Mouse (Mus musculus): ENCODE data around the gene Ccl6.

Gene Ccl6

GRCm38 (mm10) chr11:83598207-83598837 lies 5.4 kb upstream of the Ccl6 start:
- no peak for DNase-seq (ENCODE audit: inconsistent age in 2 of 2, low spot score in 1 of 2)

- DNase-seq (ENCODE audit: inconsistent age in 2 of 2, low spot score in 1 of 2), result no peak
These were observed 4.9 kb upstream of the Ccl6 start for GRCm38 (mm10) chr11:83597796-83598195.

- DNase-seq (ENCODE audit: inconsistent age in 2 of 2, low spot score in 1 of 2), result no peak
These were observed 3.0 kb upstream of the Ccl6 start for GRCm38 (mm10) chr11:83595669-83596455.

GRCm38 (mm10) chr11:83593453-83593852 lies 566 bp upstream of the Ccl6 start:
- DNase-seq (ENCODE audit: inconsistent age in 2 of 2, low spot score in 1 of 2), result no peak

- no peak for DNase-seq (ENCODE audit: inconsistent age in 2 of 2, low spot score in 1 of 2)
These were observed 8.7 kb downstream of the Ccl6 start for GRCm38 (mm10) chr11:83584232-83584631.

- DNase-seq (ENCODE audit: inconsistent age in 2 of 2, low spot score in 1 of 2), result no peak
These were observed 9.5 kb downstream of the Ccl6 start for GRCm38 (mm10) chr11:83583450-83583754.

GRCm38 (mm10) chr11:83582626-83583449 lies 10.0 kb downstream of the Ccl6 start:
- DNase-seq (ENCODE audit: inconsistent age in 2 of 2, low spot score in 1 of 2), result peak; percentile 9 to 74

- DNase-seq (ENCODE audit: inconsistent age in 2 of 2, low spot score in 1 of 2), result no peak
These were observed 11.0 kb downstream of the Ccl6 start for GRCm38 (mm10) chr11:83581626-83582610.

GRCm38 (mm10) chr11:83580699-83581232 lies 12.1 kb downstream of the Ccl6 start:
- DNase-seq (ENCODE audit: inconsistent age in 2 of 2, low spot score in 1 of 2), result no peak

GRCm38 (mm10) chr11:83578999-83579398 lies 13.9 kb downstream of the Ccl6 start:
- DNase-seq (ENCODE audit: inconsistent age in 2 of 2, low spot score in 1 of 2), result no peak

GRCm38 (mm10) chr11:83578186-83578760 lies 14.6 kb downstream of the Ccl6 start, which contains the start of gene Ccl9:
Ccl9 (minus strand) TSS chr11:83578636.
- peak in 1 of 2 experiments; percentile 38 for DNase-seq (ENCODE audit: inconsistent age in 2 of 2, low spot score in 1 of 2)

- DNase-seq (ENCODE audit: inconsistent age in 2 of 2, low spot score in 1 of 2), result no peak
These were observed 15.8 kb downstream of the Ccl6 start for GRCm38 (mm10) chr11:83576927-83577555.

GRCm38 (mm10) chr11:83572834-83573233 lies 20.1 kb downstream of the Ccl6 start:
- no peak for DNase-seq (ENCODE audit: inconsistent age in 2 of 2, low spot score in 1 of 2)

GRCm38 (mm10) chr11:83572223-83572622 lies 20.7 kb downstream of the Ccl6 start:
- peak; percentile 47 to 49 for DNase-seq (ENCODE audit: inconsistent age in 2 of 2, low spot score in 1 of 2)

- DNase-seq (ENCODE audit: inconsistent age in 2 of 2, low spot score in 1 of 2), result no peak
These were observed 22.7 kb downstream of the Ccl6 start for GRCm38 (mm10) chr11:83570189-83570588.

- DNase-seq (ENCODE audit: inconsistent age in 2 of 2, low spot score in 1 of 2), result no peak
These were observed 23.6 kb downstream of the Ccl6 start for GRCm38 (mm10) chr11:83569249-83569648.

- no peak for DNase-seq (ENCODE audit: inconsistent age in 2 of 2, low spot score in 1 of 2)
These were observed 24.1 kb downstream of the Ccl6 start for GRCm38 (mm10) chr11:83568786-83569185.

- DNase-seq (ENCODE audit: inconsistent age in 2 of 2, low spot score in 1 of 2), result peak in 1 of 2 experiments; percentile 38
These were observed 24.8 kb downstream of the Ccl6 start for GRCm38 (mm10) chr11:83568061-83568460.

- DNase-seq (ENCODE audit: inconsistent age in 2 of 2, low spot score in 1 of 2), result no peak
These were observed 25.6 kb downstream of the Ccl6 start for GRCm38 (mm10) chr11:83567311-83567710.
